Mouse (Mus musculus) kidney, embryonic 16.5 days (tissue): ENCODE measurements around the gene Herc6. TPM values are rescaled to one million over a fixed set of nuclear protein-coding genes. Genes with fewer than 3 reads are reported as not detected.

ENCODE experiments used
- ATAC-seq: fragments of 200-750 bp; cut with Nextera tagmentation; 2 replicates; pipeline ENCODE4 v1.8.0; 2017; ENCODE audit warnings: moderate TSS enrichment; ENCODE audit not compliant: low FRiP score, low TSS enrichment
- H3K27ac ChIP-seq: fragments of 300-500 bp; sonication (generic); 2 replicates; pipeline ENCODE4 v1.5.1; 2014; ENCODE audit warnings: low read length
- H3K27me3 ChIP-seq: fragments of 300-500 bp; sonication (generic); 2 replicates; pipeline ENCODE4 v1.6.1; 2014; ENCODE audit warnings: low read length, control low read depth, mixed read lengths; ENCODE audit not compliant: insufficient read depth
- H3K36me3 ChIP-seq: fragments of 300-500 bp; sonication (generic); 2 replicates; pipeline ENCODE4 v1.6.1; 2014; ENCODE audit warnings: low read length, control low read depth, mixed read lengths; ENCODE audit not compliant: insufficient read depth
- H3K4me1 ChIP-seq: fragments of 300-500 bp; sonication (generic); 2 replicates; pipeline ENCODE4 v1.6.1; 2014; ENCODE audit warnings: low read length, control low read depth, mixed read lengths; ENCODE audit not compliant: insufficient read depth
- H3K4me2 ChIP-seq: fragments of 300-500 bp; sonication (generic); replicated peaks from 2 replicates; pipeline ENCODE4 v1.6.1; 2014; ENCODE audit warnings: low read depth, low read length
- H3K4me3 ChIP-seq: fragments of 300-500 bp; sonication (generic); 2 replicates; pipeline ENCODE4 v1.5.1; 2014; ENCODE audit warnings: mild to moderate bottlenecking, low read length
- H3K9ac ChIP-seq: fragments of 300-500 bp; sonication (generic); replicated peaks from 2 replicates; pipeline ENCODE4 v1.6.1; 2014; ENCODE audit warnings: low read length
- H3K9me3 ChIP-seq: fragments of 300-500 bp; sonication (generic); 2 replicates; pipeline ENCODE4 v1.6.1; 2016; ENCODE audit warnings: low read length, control low read depth
- WGBS: fragments of 180-500 bp; shearing (Covaris S2); extraction: QIAGEN DNeasy Blood & Tissue Kit; methylation state at CpG from one replicate; pipeline ENCODE4 v1.1.7; 2014; 5-methylcytosine and 5-hydroxymethylcytosine counted together
- polyA plus RNA-seq: library from polyadenylated mRNA; unstranded; fragments of >200 nt; fragmentation: Nextera tagmentation; extraction: Ambion mirVana; gene quantifications from 2 replicates; pipeline ENCODE4 v1.2.1, GENCODE M21; 2015

Herc6 gene
- 3.5 and 4.3 TPM in 2 replicates for polyA plus RNA-seq

DNA sequence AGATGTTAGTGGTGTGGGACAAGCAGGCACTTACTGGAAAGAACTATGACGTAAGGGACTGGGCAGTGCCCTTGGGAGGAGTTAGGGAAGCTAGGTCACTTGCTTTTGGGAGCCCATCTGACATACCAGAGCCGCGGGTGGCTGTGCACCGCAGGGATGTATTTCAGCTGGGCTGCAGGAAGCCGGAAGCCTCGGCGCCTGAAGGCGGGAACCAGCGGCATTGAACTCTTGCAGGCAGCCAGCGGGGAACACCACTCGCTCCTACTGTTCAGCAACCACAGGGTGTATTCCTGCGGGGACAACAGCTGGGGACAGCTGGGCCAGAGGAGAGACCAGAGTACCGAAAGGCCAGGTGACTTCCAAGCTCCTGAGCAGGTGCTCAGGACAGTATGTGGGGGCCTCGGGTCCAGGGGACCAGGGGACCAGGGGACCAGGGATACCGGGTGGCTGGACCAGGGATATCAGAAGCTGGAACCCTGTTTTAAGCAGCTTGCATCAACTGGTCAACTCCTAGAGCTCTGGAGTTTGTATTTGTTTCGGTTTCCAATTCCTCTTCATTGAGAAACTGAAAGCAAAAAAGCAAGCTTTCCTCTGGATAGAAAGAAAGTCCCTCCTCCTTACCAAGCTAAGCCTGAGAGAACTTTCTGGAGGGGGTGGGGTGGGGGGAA, at the start of gene Herc6:
Herc6 (plus strand) TSS at position 120 of the 668 bp plus-strand sequence.
- peak; percentile 98 for ATAC-seq
- Histone ChIP-seq H3K27ac (peak within 1 kb of the TSS; percentile 80), H3K9ac (peak within 1 kb of the TSS; percentile 82), H3K4me1 (no peaks in the 10 kb centered on the region), H3K36me3 (no peaks in the 10 kb centered on the region), H3K4me3 (peak within 1 kb of the TSS; percentile 73), H3K27me3 (no peaks in the 10 kb centered on the region), H3K4me2 (peak within 1 kb of the TSS; percentile 97), H3K9me3 (no peaks in the 10 kb centered on the region)
- WGBS: under 1% methylated on average over 16 of the region's 16 CpGs

DNA sequence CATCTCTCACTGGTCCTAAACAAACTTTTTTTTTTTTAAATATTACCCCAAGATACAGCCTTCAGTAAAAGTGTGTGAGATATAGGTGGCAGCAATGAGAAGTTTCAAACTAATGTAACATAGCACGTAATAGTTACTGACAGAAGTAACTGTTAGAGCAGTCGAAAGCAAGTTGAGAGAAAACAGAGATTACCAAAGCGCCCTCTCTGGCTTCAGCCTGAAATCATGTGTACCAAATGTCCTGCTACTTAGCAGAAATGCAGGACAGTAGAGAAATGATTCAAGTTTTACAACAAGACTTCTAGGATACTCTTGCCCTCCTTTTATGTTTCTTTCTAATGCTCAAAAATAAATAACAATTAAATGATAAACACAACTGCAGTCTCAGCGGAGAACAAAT, 49.8 kb upstream of the Herc6 start:
- Histone ChIP-seq H3K27ac (no peak overlapping the region), H3K36me3 (no peaks in the 10 kb centered on the region), H3K4me2 (no peak overlapping the region), H3K9me3 (no peaks in the 10 kb centered on the region), H3K9ac (no peak overlapping the region), H3K4me3 (no peak overlapping the region), H3K27me3 (no peaks in the 10 kb centered on the region), H3K4me1 (peaks cover 16% of the 10 kb centered on the region)
- WGBS: 66% methylated on average over 4 of the region's 4 CpGs
- no peak for ATAC-seq

DNA sequence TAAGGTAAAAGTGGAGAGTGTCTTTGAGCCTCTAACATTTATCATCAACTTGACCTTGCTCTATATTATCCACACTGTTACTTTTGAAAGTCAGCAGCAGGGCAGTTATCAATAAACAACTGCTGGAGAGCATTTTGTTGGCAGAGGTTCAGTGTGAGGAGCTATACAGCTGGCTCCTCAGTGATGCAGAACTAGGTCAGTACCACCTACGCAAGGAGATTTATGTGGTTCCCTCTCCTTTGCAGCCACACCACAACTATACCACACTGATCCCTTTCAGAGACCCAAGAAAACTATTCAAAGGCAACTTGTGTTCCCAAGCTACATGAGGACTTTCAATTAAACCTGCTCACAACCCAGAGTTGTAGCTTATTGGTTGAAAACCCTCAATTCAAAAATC, 49.4 kb upstream of the Herc6 start:
- H3K27ac ChIP-seq: no peak overlapping the region
- no peak for ATAC-seq
- H3K9ac ChIP-seq: no peak overlapping the region
- H3K9me3 ChIP-seq: no peaks in the 10 kb centered on the region
- no peak overlapping the region for H3K4me2 ChIP-seq
- no peak overlapping the region for H3K4me3 ChIP-seq
- no peaks in the 10 kb centered on the region for H3K27me3 ChIP-seq
- H3K4me1 ChIP-seq: peaks cover 16% of the 10 kb centered on the region
- 58% methylated on average over 1 of the region's 1 CpGs for WGBS
- no peaks in the 10 kb centered on the region for H3K36me3 ChIP-seq

DNA sequence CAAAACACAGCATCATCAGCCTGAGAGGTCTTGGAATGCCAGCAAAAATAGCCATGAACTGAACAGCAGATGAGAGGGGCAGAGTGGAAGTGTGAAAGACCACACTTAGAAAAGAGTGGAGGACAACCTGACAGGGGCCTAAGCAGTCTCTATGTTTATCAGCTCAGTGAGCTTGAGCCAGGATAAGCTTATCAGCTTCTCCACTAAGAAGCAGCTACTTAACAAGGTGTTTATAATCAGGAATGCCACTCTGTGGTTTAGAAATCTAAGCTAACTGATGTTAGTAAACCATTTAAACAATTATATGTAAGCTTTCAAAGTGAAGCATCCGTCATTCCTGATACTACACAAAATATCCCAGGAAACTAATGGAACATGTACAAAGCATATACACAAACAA, 48.8 kb upstream of the Herc6 start:
- no peak overlapping the region for H3K27ac ChIP-seq

DNA sequence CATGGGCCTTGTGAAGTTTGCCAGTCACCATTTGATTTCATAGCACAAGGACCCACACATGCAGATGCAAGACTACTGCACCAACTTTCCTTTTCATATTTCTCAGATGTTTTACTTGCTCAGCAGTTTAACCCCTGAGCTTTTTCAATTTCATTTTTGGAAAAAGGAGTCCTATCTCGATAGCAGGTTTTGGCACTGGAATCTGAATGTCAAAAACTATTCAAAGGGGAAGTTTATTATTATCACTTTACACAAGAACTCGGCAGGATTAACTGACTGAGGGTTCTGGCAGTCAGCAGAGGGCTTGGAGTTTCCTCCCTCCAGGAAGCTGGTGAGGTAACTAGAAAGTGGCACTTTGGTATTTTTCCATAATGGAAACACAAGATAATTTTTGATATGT, 47.4 kb upstream of the Herc6 start:
- no peak overlapping the region for H3K27ac ChIP-seq
- H3K27me3 ChIP-seq: no peaks in the 10 kb centered on the region
- H3K9me3 ChIP-seq: no peaks in the 10 kb centered on the region
- H3K36me3 ChIP-seq: no peaks in the 10 kb centered on the region
- H3K4me3 ChIP-seq: peak overlapping the region; percentile 84; the same call in 1 of the 2 replicates
- whole genome bisulfite sequencing: 64% methylated on average over 2 of the region's 2 CpGs
- no peak for ATAC-seq
- H3K9ac ChIP-seq: no peak overlapping the region
- H3K4me2 ChIP-seq: peak overlapping the region; percentile 85; the same call in 1 of the 2 replicates
- H3K4me1 ChIP-seq: peaks cover 16% of the 10 kb centered on the region

More for the DNA sequence above, 48.8 kb upstream of the Herc6 start:
- H3K27me3 ChIP-seq: no peaks in the 10 kb centered on the region
- no peaks in the 10 kb centered on the region for H3K36me3 ChIP-seq
- H3K9me3 ChIP-seq: no peaks in the 10 kb centered on the region
- peaks cover 16% of the 10 kb centered on the region for H3K4me1 ChIP-seq
- H3K4me3 ChIP-seq: no peak overlapping the region
- 96% methylated on average over 1 of the region's 1 CpGs for WGBS
- H3K9ac ChIP-seq: no peak overlapping the region
- no peak for ATAC-seq
- no peak overlapping the region for H3K4me2 ChIP-seq

DNA sequence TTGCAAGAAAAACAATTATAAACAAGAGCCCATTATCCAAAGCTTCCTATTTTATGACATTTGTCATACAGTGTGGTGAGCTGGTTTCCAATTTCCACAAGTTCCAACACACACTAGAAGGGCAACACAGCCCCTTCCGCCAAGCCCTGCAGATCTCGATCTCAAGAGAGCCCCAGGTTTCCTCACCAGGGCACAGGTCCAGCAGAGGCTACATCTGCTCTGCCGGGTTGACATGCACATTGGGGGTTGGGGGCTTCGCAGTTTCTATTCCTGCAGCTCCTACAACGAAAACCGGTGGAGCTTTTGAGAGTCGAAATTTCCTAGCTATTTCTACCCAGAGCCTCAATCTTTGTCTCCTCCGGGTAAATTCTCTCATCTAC, 46.6 kb upstream of the Herc6 start:
- peak overlapping the region; percentile 87 for H3K9ac ChIP-seq
- H3K27me3 ChIP-seq: no peaks in the 10 kb centered on the region
- H3K27ac ChIP-seq: peak overlapping the region; percentile 83
- H3K4me1 ChIP-seq: peaks cover 16% of the 10 kb centered on the region
- WGBS: 3% methylated on average over 8 of the region's 8 CpGs
- no peak for ATAC-seq
- peak overlapping the region; percentile 85 for H3K4me2 ChIP-seq
- peak overlapping the region; percentile 84 for H3K4me3 ChIP-seq
- H3K36me3 ChIP-seq: no peaks in the 10 kb centered on the region
- no peaks in the 10 kb centered on the region for H3K9me3 ChIP-seq

DNA sequence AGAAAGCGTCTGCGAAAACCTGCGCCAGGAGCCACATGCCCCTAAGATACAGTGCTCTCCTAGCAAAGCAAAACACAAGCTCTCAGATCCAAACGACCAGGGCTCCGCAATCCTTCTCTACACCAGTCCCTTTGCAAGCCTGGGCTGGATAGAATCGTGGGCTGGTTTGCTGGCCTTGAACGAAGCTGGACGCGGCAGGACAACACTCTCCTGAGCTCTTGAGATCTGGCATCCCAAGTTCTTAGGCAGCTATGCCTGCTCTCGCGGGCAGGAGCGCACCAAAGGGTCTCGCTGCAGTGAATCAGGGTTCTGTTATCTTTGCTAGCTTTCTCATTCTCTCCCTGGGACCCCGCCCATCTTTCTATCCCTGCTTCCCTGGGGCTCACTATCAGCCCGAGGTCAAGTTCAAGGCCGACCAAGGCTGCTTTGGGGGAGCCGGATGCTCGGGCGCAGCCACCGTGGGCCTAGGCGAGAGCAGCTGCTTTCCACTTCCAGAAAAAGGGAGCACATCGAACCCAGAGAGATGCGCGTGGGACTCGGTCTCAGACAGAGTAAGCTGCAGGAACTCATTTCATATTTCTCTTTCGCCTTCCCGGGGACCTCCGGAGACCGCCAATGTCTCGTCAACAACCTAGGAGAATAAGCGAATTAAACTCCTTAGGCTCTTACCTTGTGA, 46.1 kb upstream of the Herc6 start:
- H3K4me2 ChIP-seq: peak overlapping the region; percentile 85
- H3K9ac ChIP-seq: peak overlapping the region; percentile 87
- WGBS: under 1% methylated on average over 31 of the region's 31 CpGs
- peaks cover 16% of the 10 kb centered on the region for H3K4me1 ChIP-seq
- H3K27ac ChIP-seq: peak overlapping the region; percentile 83
- H3K4me3 ChIP-seq: peak overlapping the region; percentile 84
- H3K9me3 ChIP-seq: no peaks in the 10 kb centered on the region
- H3K27me3 ChIP-seq: no peaks in the 10 kb centered on the region
- peak; percentile 27 for ATAC-seq
- no peaks in the 10 kb centered on the region for H3K36me3 ChIP-seq

DNA sequence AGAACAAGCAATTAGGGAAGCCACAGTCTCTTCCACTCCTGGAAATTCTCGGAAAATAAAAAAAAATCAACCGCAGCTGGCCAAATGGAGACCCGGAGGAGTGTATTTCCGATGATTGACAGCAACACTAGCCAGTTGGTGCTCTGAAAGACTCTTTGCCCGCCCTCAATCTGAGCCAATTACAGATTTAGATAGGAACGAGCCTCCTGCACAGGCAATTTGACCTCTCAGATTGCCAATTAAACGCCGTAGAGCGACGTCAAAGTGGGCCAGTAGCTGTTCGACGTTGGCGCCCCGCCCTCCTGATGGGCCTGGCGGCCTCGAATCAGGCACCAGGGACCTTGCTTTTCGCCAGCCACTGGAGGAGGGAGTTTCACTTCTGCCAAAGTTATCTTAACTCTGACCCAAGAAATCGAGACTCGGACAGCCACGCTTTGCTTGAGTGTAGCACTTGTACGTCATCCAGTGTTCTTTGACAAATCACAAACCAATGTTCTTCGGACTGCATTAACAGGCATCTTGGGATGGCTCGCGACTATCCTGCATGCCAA, 45.3 kb upstream of the Herc6 start, which contains the start of gene Ppm1k:
Ppm1k (minus strand) TSS at position 83 of the 551 bp plus-strand sequence.
- H3K4me2 ChIP-seq: peak within 1 kb of the TSS; percentile 85

DNA sequence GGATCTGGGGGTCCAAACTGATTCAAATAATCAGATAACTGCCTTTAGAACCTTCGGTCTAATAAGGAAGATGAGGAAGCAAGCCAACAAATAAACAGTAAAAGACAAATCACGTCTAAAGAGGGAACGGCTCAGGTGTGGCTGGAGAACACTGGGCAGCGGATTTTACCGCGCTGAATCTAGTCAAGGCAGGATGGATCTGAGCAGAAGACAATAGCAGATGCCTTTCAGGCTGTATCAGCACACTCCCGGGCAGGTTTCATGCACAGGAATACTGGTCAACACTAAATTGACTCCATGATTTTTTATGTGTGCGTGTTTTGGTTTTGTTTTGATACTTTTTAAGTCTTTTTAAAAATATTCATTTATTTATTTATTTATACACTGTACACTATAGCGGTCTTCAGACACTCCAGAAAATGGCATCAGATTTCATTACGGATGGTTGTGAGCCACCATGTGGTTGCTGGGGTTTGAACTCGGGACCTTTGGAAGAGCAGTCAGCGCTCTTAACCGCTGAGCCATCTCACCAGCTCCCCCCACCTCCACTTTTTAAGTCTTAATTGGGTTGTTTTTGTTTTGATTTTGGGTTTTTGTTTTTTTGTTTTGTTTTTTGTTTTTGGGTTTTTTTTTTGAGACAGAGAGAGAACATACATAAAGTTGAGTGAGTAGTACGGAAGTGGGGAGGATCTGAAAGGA, 44.7 kb upstream of the Herc6 start:
- WGBS: 18% methylated on average over 14 of the region's 14 CpGs
- peak overlapping the region; percentile 85 for H3K4me2 ChIP-seq
- ATAC-seq: peak; percentile 69
- H3K27me3 ChIP-seq: no peaks in the 10 kb centered on the region
- H3K4me1 ChIP-seq: peaks cover 16% of the 10 kb centered on the region
- H3K4me3 ChIP-seq: peak overlapping the region; percentile 84
- peak overlapping the region; percentile 90 for H3K27ac ChIP-seq
- H3K9me3 ChIP-seq: no peaks in the 10 kb centered on the region
- peak overlapping the region; percentile 68 for H3K9ac ChIP-seq
- no peaks in the 10 kb centered on the region for H3K36me3 ChIP-seq

More for the DNA sequence above, 45.3 kb upstream of the Herc6 start, which contains the start of gene Ppm1k:
- WGBS: under 1% methylated on average over 24 of the region's 24 CpGs
- H3K27me3 ChIP-seq: no peaks in the 10 kb centered on the region
- peak; percentile 99 for ATAC-seq
- H3K27ac ChIP-seq: peak within 1 kb of the TSS; percentile 90
- peaks cover 16% of the 10 kb centered on the region for H3K4me1 ChIP-seq
- no peaks in the 10 kb centered on the region for H3K9me3 ChIP-seq
- H3K4me3 ChIP-seq: peak within 1 kb of the TSS; percentile 84
- no peaks in the 10 kb centered on the region for H3K36me3 ChIP-seq
- H3K9ac ChIP-seq: peak within 1 kb of the TSS; percentile 87
